Mouse (Mus musculus) bone marrow macrophage, adult 2 months (primary cell): ENCODE results near the gene Fgf15.

ENCODE experiments used
- CTCF ChIP-seq: IDR thresholded peaks from 2 replicates; pipeline ENCODE4 v1.5.1; 2012; ENCODE audit warnings: low read depth, mild to moderate bottlenecking, low read length, moderate library complexity
- POLR2A ChIP-seq: IDR thresholded peaks from 2 replicates; pipeline ENCODE4 v1.6.1; 2012; ENCODE audit warnings: mild to moderate bottlenecking, low read depth, low read length, borderline replicate concordance

DNA sequence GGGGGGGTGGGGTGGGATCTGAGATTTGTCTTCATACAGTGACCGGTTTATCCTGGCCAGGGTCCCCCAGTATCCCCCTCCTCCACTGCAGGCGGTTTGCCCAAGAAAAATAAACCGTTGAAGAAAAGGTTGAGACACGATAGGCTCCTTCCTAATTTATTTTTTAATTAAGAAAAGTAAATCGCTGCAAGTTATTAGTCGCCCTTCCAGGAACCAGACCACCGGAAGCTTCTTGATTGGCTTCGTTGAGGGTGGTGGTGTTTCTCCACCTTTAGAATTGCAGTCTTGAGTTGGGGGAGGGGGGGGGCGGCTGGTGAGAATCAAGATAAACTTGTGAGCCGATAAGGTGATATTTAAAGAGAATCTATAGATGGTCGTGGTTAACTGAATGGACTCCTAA lies 44.3 kb downstream of the Fgf15 start:
- TF ChIP-seq CTCF: no peak
- TF ChIP-seq POLR2A: no peak
